Mouse (Mus musculus) bone marrow, adult 2 months (tissue): ENCODE measurements around the gene Fam83f.

Source experiments
- CTCF ChIP-seq: fragments of 200-500 bp; IDR thresholded peaks from 2 replicates; pipeline ENCODE4 v1.5.1; 2011; ENCODE audit warnings: low read length, control low read depth; ENCODE audit not compliant: control insufficient read depth, insufficient read depth
- POLR2A ChIP-seq: fragments of 200-500 bp; IDR thresholded peaks from 2 replicates; pipeline ENCODE4 v1.6.1; 2011; ENCODE audit warnings: low read depth, mild to moderate bottlenecking, control low read depth, low read length, borderline replicate concordance; ENCODE audit not compliant: control insufficient read depth

DNA sequence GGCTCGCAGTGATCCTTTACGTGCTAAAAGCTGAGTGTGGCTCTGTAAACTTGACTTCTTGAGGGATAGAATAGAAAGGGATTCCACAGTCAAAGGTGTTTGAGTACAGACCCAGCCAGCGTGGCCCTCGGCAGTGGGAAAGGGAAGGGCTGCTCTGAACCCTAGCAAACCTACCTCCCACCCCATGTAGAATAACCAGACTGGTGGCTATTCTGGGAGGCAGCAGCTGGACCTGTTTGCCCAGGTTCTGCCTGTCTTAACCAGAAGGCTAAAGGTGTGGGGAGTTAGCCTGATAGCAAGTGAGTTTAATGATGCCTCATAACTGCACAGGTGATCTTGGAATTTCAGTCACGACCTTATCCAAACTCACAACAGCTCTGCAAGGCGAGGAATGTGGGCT is 11.5 kb downstream of the Fam83f start:
- TF ChIP-seq CTCF (no peak), POLR2A (no peak)
